Mouse (Mus musculus) layer of hippocampus, postnatal 14 days (tissue): ENCODE measurements at regions not wholly inside any gene's neighbourhood (a gene's known extent, or its start where the extent isn't known, plus 50 kb on each side); places are given as distances from the start of the nearest gene placed in this dataset.

Experiments
- DNase-seq, 2 experiments: peaks; one replicate each; pipeline ENCODE4 v3.0.0; 2021 to 2022; ENCODE audit warnings: low spot score in 2 of 2, mixed read lengths in 1 of 2

GRCm38 (mm10) chr13:79182630-79183412, 983.3 kb upstream of the Nr2f1 start:
- peak in 1 of 2 experiments; percentile 18 for DNase-seq

DNA sequence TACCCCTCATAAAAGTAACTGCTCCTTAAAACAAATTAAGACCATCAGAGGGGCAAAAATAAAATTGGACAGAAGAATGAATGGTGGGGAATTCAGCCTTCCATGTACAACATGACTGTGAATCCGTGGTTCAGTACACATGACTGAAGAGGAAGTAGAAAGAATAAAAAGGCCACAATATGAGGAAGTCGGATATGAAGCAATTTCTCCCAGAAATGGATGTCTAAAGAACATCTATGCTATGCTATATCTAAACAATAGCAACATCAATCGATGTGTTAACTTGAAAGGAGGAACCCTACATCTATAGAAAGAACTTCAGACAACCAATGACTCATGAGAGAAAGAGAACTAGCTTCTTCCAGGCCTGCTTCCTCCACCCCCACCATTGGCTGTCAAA, 959.2 kb upstream of the Nr2f1 start:
- DNase-seq, result no peak

DNA sequence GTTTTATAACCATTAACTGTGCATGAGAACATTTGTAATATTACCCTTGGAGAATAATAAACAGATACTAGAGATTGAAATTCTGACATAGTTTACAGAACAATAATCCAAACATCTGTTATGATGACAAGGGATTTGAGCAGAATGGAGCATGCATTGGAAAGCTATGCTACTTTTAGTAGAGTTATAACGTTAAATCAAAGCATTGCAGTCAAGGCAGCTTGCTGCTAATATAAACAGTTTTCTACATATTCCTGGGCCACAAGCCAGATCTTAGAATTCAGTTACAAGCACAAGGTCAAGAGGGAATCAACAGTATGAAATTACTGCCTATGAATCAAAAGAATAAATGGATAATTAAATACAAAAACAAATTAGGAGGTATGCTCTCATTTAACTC, 943.3 kb upstream of the Nr2f1 start:
- no peak for DNase-seq

GRCm38 (mm10) chr13:79141362-79141966, 941.9 kb upstream of the Nr2f1 start:
- no peak for DNase-seq

GRCm38 (mm10) chr13:79138747-79139146, 939.2 kb upstream of the Nr2f1 start:
- no peak for DNase-seq

DNA sequence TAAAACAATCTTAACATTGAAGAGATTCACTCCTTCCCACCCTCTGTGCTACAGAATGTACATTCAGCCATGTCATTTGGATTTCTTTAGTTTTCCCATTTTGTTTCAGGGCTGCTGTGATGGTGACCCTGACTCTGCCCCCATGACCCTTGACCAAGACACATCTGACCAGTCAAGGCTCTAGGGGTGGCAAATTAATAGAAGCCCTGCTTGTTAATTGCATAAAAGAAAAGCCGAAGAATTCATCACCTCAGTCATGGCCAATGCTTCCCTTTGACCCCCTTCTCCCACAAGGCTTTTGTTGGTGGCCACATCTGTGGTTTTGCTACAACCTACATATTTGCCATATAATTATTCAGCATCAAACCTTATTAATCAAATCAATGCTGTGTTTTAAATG, 937.2 kb upstream of the Nr2f1 start:
- DNase-seq, result no peak
